Mouse (Mus musculus): Measurements from ENCODE around the gene Iqgap1.

The Iqgap1 gene

DNA sequence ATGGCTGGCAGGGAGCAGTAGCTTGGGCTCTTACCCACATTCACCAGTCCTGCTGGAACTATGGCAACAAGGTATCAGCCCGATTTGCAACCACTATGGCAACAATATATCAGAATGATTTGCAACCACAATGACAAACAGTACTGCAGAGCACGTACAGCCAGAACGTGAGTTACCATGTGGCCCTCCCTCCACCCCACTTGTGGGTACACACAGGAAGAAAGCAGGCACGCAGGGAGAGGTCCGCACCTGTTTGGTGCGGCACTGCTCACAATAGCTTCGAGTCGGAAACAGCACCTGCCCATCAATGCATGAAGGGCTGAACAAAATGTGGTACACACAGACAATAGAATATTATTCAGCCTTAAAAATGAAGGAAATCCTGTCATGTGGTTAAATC lies 107.3 kb downstream of the Iqgap1 start:
- no peak for DNase-seq (ENCODE audit: low read depth, low spot score)

- no peak for DNase-seq (ENCODE audit: low read depth, low spot score)
Measured at GRCm38 (mm10) chr7:80716758-80717157, 109.0 kb downstream of the Iqgap1 start.

- no peak for DNase-seq (ENCODE audit: low read depth, low spot score)
Measured at GRCm38 (mm10) chr7:80715306-80715705, 110.5 kb downstream of the Iqgap1 start.

DNA sequence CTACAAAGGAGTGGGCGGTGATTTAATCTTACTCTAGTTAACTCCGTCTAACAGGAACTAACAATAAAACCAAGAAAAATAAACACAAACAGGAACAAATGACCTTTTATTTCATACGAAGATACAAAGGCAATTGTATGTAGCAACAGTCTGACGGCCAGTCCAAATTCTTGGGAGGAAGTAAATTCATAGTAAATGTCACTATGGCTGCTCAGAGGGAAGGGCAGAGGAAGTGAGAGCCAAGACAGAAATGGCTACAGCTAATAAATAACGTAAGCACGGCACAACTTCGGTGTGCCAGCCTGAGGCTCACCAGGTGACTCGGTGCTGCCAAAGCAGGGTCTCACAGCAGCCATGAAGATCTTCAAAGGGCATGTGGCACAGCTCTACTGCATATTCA lies 114.3 kb downstream of the Iqgap1 start:
- DNase-seq (ENCODE audit: low read depth, low spot score) = no peak

DNA sequence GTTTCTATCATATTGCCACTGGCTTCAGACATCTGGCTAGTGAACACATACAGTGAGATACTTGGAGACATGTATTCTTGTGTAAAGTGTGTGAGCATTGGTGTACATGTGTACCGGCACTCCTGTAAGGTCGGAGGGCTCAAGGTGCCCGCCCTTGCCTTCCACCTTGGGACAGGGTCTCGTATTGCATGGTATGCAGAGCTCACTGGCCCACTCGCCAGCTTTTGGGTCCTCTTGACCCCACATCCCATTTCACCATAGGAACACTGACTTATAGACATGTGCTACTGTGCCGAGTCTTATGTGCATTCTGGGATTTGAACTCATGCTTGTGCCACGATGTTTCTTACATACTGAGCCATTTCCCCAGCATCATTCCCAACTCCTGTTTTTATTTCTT lies 115.4 kb downstream of the Iqgap1 start:
- DNase-seq (ENCODE audit: low read depth, low spot score) = no peak

DNA sequence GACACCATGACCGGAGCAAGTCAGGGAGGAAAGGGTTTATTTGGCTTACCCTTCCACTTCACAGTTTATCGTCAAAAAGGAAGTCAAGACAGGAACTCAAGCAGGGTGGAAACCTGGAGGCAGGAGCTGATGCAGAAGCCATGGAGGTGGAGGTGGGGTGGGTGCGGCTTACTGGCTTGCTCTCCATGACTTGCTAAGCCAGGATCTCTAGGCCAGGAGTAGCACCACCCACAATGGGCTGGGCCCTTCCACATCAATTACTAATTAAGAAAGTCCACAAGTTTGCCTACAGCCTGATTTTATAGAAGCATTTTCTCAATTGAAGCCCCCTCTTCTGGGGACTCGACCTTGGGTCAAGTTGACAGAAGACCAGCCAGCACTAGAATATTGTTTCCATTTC lies 121.7 kb downstream of the Iqgap1 start:
- DNase-seq (ENCODE audit: low read depth, low spot score) = no peak

DNA sequence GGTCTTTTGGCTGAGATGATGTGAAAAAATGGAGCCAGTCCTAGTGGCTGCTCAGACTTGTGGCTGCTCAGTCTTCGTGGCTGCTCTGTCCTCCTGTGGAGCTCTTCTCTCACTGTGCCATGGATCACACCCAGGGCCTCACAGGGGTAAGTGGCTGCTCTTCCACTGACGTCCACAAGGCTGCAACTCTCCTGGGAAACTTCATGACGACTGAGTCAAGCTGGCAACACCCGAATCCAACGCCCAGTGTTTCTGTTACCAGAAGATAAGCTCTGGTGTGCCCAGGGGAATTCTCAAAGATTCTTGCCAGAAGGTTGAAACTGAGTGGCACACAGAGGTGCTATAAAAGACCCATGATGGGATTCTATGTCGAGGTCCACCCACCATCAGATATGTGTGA lies 123.3 kb downstream of the Iqgap1 start:
- DNase-seq (ENCODE audit: low read depth, low spot score) = peak; percentile 62

GRCm38 (mm10) chr7:80699709-80700108 lies 126.1 kb downstream of the Iqgap1 start:
- no peak for DNase-seq (ENCODE audit: low read depth, low spot score)

DNA sequence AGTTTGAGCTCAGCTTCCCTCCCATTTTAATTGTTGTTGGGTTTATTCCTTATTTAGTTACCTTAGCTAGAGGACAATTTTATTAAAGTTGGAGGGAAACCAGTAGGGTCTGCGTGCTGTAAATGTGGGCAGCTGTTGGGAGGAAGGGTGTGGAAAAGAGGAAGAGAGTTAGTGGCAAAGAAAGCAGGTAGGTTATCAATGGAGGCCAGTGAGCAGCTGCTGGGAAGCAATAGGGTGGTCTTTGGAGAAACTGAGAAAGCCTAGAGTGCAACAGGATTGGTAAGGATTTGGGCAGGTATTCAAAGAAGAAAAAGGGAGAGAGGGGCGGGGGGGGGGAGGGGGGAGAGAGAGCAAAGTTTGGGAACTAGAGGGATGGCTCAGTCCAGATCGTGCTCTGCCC lies 126.8 kb downstream of the Iqgap1 start:
- DNase-seq (ENCODE audit: low read depth, low spot score) = no peak

DNA sequence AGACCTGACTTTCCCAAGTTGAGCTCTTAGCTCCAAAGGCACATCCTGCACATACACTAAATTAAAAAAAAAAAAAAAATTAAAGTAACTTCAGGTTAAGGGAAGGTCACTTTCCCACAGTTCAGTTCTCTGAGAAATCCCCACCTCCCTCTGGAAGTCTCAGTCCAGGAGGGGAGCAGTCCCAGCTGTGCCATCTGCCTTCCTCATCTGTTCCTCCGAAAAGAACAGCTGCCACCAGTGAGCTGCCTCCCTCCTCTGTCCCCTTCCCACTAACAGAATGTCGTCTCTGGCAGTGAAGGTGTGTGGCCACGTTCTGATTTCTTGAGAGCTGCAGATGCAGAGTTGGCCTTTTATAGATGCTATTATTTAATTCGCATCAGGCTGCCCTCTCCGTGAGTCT lies 127.9 kb downstream of the Iqgap1 start:
- no peak for DNase-seq (ENCODE audit: low read depth, low spot score)

DNA sequence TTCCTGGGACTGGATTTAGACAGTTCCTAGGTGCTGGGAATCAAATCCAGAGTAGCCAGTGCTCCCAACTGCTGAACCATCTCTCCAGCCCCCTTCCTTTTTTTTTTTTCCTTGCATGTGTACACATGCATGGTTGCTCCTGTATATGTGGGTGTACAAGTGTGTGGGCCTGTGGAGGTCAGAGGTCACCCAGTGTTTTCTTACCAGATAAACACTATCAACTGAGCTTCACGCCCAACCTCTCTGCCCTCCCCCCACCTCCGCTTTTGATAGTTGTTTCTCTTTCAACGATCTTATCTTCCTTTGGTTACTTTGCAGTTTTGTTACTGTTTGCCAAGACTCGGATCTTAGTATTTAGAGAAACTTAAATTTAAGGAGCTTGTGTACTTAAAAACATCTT lies 128.9 kb downstream of the Iqgap1 start:
- no peak for DNase-seq (ENCODE audit: low read depth, low spot score)

DNA sequence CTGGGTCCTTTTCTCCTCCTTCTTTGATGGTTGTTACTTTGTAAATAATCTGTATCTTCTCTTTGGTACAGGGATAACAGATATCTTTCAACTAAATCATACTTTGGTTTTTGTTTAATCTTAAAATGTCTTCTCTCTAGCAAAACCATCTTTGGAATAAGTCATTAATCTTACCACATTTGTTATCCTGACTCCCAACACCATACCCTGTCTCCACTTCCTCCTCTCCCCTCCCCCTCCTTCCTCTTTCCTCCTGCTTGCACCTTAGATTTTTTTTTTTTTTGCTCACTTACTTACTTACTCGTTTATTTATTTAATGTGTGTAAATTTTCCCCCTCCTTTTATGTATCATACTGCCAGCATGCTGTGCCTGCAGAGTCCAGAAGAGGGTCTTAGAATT lies 129.4 kb downstream of the Iqgap1 start:
- no peak for DNase-seq (ENCODE audit: low read depth, low spot score)

DNA sequence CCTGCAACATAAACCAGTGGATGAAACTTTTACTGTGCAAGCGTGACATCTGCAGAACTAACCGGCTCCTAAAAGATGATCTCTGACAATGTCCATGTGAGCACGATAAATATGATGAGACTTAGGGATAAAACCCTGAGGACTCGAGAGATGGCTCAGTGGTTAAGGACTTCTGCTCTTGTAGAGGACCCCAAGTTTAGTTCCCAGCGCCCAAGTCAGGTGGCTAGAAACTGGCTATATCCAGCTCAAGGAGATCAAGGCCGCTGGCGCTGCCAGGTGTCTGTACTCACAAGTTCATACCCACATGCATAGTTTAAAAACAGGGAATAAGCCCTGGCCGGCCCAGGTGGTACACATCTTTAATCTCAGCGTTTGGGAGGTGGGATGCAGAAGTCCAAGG lies 133.3 kb downstream of the Iqgap1 start:
- DNase-seq (ENCODE audit: low read depth, low spot score) = no peak

- DNase-seq (ENCODE audit: low read depth, low spot score) = no peak
Measured at GRCm38 (mm10) chr7:80691131-80691530, 134.6 kb downstream of the Iqgap1 start.

DNA sequence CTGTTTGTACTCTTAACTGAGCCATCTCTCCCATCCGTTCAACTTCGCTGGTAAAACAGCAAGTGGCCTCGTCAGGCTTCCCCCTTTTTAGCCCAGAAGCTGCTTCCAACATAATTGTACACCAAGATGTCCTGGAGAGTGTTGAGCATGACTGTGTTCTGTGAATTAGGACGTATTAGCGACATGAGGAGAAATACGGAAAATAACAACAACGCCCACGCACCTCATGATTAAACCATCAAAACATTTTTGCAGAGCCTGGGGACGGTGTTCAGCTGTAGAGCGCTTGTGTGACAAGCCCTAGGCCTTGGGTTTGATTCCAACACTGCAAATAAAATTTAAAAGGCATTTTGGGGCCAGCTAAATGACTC lies 136.6 kb downstream of the Iqgap1 start:
- DNase-seq (ENCODE audit: low read depth, low spot score) = no peak

DNA sequence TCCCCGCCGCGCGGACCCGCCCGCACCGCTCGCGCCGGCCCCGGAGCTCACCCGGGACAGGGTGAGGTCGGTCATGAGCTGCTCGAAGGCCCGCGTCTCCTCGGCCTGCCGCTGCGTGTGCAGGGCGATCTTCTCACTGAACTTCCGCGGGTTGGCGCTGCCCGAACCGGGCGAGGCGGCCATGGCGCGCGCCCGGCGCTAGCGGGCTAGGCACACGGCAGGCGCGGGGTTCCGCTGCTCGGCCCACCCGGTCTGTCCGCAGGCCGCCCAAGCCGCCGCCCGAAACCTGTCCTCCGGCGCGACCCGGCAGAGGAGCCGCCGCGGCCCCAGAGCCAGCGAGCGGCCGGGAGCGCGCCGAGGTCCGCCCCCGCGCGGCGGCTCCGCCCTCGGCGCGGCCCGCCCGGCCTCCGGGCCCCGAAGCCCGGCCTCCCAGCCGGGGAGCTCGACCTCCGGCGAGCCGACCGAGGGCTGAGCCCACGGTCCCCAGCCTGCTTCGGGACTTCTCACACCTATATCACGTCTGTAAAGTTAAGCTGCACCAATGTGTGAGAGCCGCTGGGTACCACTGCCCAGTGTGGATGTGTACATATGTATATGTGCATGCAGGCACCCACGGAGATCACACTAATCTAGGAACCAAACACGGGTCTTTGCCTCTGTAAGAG lies 137.1 kb downstream of the Iqgap1 start, which contains the start of gene Crtc3:
Crtc3 (minus strand) TSS at position 322 of the 665 bp plus-strand sequence.
- peak; percentile 68 for DNase-seq (ENCODE audit: low read depth, low spot score)

DNA sequence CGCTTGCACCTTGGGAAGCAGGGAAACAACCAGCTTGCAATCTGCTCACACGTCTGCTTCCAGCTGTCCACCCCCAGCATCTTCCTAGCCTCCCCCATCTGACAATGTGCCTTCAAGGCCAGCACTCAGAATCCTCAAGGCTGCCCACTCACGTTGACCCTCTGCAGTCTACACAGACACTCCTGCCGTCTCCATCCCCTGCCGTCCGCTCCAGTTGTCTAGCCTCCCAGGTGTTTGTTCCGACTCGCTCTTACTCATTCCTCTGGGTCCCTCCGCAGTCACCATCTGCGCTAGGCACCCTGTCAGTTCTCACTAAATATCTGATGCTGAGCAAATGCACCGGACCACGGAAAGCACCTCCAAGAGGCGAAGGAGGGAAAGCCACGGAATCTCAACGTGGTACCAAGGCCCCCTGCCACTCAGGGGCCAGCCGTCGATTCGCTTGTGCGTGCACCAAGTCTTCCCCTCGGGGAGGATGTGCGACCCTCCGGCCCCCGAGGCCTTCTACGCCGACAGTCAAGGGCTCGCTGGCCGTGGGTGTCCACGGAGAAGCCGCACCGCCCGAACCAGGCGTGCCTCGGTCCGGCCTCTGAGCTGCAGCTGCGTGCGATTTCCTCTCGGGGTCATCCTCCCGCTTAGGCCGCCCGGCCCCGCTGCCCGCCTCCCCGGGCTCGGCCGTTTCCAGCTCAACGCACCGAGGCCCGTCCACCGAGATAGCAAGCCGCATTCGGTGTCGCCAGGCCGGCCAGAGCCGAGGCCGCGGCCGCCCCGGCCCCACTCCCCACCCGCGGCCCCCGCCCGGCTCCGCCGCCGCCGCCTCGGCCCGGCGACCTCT lies 137.8 kb downstream of the Iqgap1 start:
- peak; percentile 74 for DNase-seq (ENCODE audit: low read depth, low spot score)

- DNase-seq (ENCODE audit: low read depth, low spot score) = no peak
Measured at GRCm38 (mm10) chr7:80685639-80686038, 140.1 kb downstream of the Iqgap1 start.

GRCm38 (mm10) chr7:80682630-80683029 lies 143.1 kb downstream of the Iqgap1 start:
- no peak for DNase-seq (ENCODE audit: low read depth, low spot score)

DNA sequence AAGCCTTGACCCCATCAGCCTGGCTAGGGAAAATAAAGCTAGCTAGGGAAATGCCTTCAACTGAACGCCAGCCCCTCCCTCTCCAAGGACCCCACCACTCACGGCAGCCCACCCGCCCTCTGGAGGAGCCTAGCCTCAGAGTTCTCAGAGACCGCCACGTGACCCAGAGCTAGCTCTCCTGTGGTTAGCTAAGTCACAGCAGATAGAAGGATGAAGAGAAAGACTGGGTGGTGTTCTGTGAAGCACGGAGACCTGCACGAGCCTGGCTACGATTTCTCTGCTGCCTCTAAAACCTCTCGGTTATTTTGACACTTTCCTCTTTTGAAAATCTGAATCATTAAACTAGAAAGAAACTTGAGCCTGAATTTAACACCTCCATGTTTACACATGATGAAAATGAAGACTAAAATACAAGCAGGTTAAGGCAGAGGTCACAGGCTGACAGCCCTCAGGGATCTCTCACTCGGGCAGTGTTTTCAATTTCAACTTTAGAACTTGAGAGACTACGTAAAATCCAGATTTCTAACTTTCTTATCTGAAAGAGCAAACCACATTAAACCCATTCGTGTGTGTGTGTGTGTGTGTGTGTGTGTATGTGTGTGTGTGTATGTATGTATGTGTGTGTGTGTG lies 145.4 kb downstream of the Iqgap1 start:
- DNase-seq (ENCODE audit: low read depth, low spot score) = peak; percentile 56

GRCm38 (mm10) chr7:80672323-80672722 lies 153.5 kb downstream of the Iqgap1 start:
- no peak for DNase-seq (ENCODE audit: low read depth, low spot score)

- no peak for DNase-seq (ENCODE audit: low read depth, low spot score)
Measured at GRCm38 (mm10) chr7:80670889-80671288, 154.9 kb downstream of the Iqgap1 start.

- DNase-seq (ENCODE audit: low read depth, low spot score) = no peak
Measured at GRCm38 (mm10) chr7:80667190-80667589, 158.6 kb downstream of the Iqgap1 start.

All from ZHBTc4 (cell line).